Mouse (Mus musculus) forelimb bud, embryonic 11.5 days (tissue): ENCODE measurements around the gene Olfr652.
A peak's percentile ranks its signal among the peaks of the same experiment; 100 is the strongest.

Experiments used
- DNase-seq: peaks from one replicate; pipeline ENCODE4 v3.0.0-alpha.2; 2012; ENCODE audit warnings: low read depth, low spot score

Gene Olfr652

GRCm38 (mm10) chr7:104560601-104561000 is at the start of gene Olfr652:
Olfr652 (plus strand) TSS chr7:104560901.
- DNase-seq = no peak

GRCm38 (mm10) chr7:104549833-104550232 is 10.9 kb upstream of the Olfr652 start, which contains the start of gene Olfr651:
Olfr651 (plus strand) TSS chr7:104550133.
- no peak for DNase-seq

GRCm38 (mm10) chr7:104552700-104553099 is 8.0 kb upstream of the Olfr652 start:
- no peak for DNase-seq

- no peak for DNase-seq
These were observed 16.3 kb downstream of the Olfr652 start, which contains the start of gene Olfr653 for GRCm38 (mm10) chr7:104577014-104577413. Olfr653 (plus strand) TSS chr7:104577314.

GRCm38 (mm10) chr7:104580846-104581245 is 20.1 kb downstream of the Olfr652 start:
- DNase-seq = no peak

- DNase-seq = no peak
These were observed 20.7 kb downstream of the Olfr652 start for GRCm38 (mm10) chr7:104581429-104581828.

- DNase-seq = no peak
These were observed 26.0 kb downstream of the Olfr652 start, which contains the start of gene Olfr654 for GRCm38 (mm10) chr7:104586725-104587124. Olfr654 (plus strand) TSS chr7:104587025.

GRCm38 (mm10) chr7:104588274-104588673 is 27.6 kb downstream of the Olfr652 start:
- no peak for DNase-seq

GRCm38 (mm10) chr7:104601679-104602078 is 41.0 kb downstream of the Olfr652 start, which contains the start of gene Olfr655:
Olfr655 (minus strand) TSS chr7:104601779.
- no peak for DNase-seq

GRCm38 (mm10) chr7:104603173-104603572 is 42.5 kb downstream of the Olfr652 start:
- peak; percentile 19 for DNase-seq

GRCm38 (mm10) chr7:104604727-104605126 is 44.0 kb downstream of the Olfr652 start:
- DNase-seq = no peak

- DNase-seq = no peak
These were observed 53.0 kb downstream of the Olfr652 start, which contains the start of gene Olfr656 for GRCm38 (mm10) chr7:104613655-104614054. Olfr656 (plus strand) TSS chr7:104613955.
